Comparison of ENCODE assay signal across 18 mouse cellular contexts in genomic region chr8:12324561-12324960, GRCm38 (mm10). TPM values are rescaled to one million over a fixed set of nuclear protein-coding genes. Genes with fewer than 3 reads are reported as not detected.
DNase-seq lines count a peak whose midpoint lies in the region; ATAC-seq and TF ChIP-seq lines count a peak whose summit lies in the region.
"Had no signal": no experiment of that assay in that cellular context is flagged by ENCODE, and none has a peak within 500 bp of the region (broad histone marks: within the 10 kb centered on the region; RNA-seq: fewer than 3 reads in every experiment).

No protein-coding gene starts in this region.

- WGBS in embryonic facial prominence, embryonic 11.5 days: 27% methylated on average over 10 of the region's 10 CpGs
- 25% methylated on average over 10 of the region's 10 CpGs for WGBS in embryonic facial prominence, embryonic 10.5 days
- WGBS in midbrain, embryonic 12.5 days: 19% methylated on average over 10 of the region's 10 CpGs
- 23% methylated on average over 10 of the region's 10 CpGs for WGBS in midbrain, postnatal 0 days
- WGBS in hindbrain, embryonic 15.5 days: 22% methylated on average over 10 of the region's 10 CpGs

- no peak for TF ChIP-seq CTCF in midbrain, postnatal 0 days (IDR thresholded peaks at IDR 0.05)

- peaks cover 8% of the 10 kb centered on the region for H3K27me3 ChIP-seq in embryonic facial prominence, embryonic 11.5 days (ENCODE audit: control insufficient read depth, insufficient read depth, low read length)
- H3K27me3 ChIP-seq in embryonic facial prominence, embryonic 10.5 days (replicated peaks; ENCODE audit: low read depth, poor library complexity, severe bottlenecking): peaks cover 98% of the 10 kb centered on the region
- peaks cover 93% of the 10 kb centered on the region for H3K27me3 ChIP-seq in midbrain, embryonic 12.5 days
- 0 out of 2 replicates have a peak, but pooled peaks cover 20% of the 10 kb centered on the region for H3K27me3 ChIP-seq in midbrain, postnatal 0 days (ENCODE audit: insufficient read depth, low read length)
- peaks cover 41% of the 10 kb centered on the region for H3K27me3 ChIP-seq in hindbrain, embryonic 15.5 days

- no peak for ATAC-seq in embryonic facial prominence, embryonic 11.5 days (replicated peaks; ENCODE audit: insufficient number of reproducible peaks, low FRiP score, low TSS enrichment, low read depth)
- ATAC-seq in midbrain, embryonic 12.5 days (ENCODE audit: low FRiP score, low read depth): no peak
- ATAC-seq in midbrain, postnatal 0 days (ENCODE audit: low FRiP score): no peak
- no peak for ATAC-seq in hindbrain, embryonic 15.5 days (ENCODE audit: low FRiP score, low read depth)

- H3K4me2 ChIP-seq in embryonic facial prominence, embryonic 11.5 days (ENCODE audit: low read depth, low read length): no peak overlapping the region
- H3K4me2 ChIP-seq in midbrain, embryonic 12.5 days (replicated peaks): peak overlapping the region; percentile 31
- H3K4me2 ChIP-seq in midbrain, postnatal 0 days (ENCODE audit: low read depth, low read length, poor library complexity, severe bottlenecking): no peak overlapping the region
- peak overlapping the region; percentile 30 for H3K4me2 ChIP-seq in hindbrain, embryonic 15.5 days

- no peak overlapping the region for H3K9ac ChIP-seq in embryonic facial prominence, embryonic 11.5 days (replicated peaks; ENCODE audit: low read length)
- no peak overlapping the region for H3K9ac ChIP-seq in midbrain, embryonic 12.5 days (replicated peaks)
- H3K9ac ChIP-seq in midbrain, postnatal 0 days (replicated peaks; ENCODE audit: low read length, poor library complexity, severe bottlenecking): no peak overlapping the region
- no peak overlapping the region for H3K9ac ChIP-seq in hindbrain, embryonic 15.5 days

- peak; percentile 14 for DNase-seq in embryonic facial prominence, embryonic 11.5 days (ENCODE audit: low spot score)
- DNase-seq in embryonic facial prominence, embryonic 10.5 days (ENCODE audit: low spot score): no peak
- no peak for DNase-seq in midbrain, postnatal 0 days (ENCODE audit: low spot score)
- DNase-seq in thymus, postnatal 0 days (ENCODE audit: low spot score): no peak
- no peak for DNase-seq in layer of hippocampus, adult 9-11 months
- no peak for DNase-seq in layer of hippocampus, adult 9-10 months (ENCODE audit: low spot score)
- DNase-seq: cerebellum, adult 2 months; lung, adult 2 months; thymus, adult 18-20 months had no signal

- H3K4me3 ChIP-seq in embryonic facial prominence, embryonic 11.5 days (ENCODE audit: low read depth, low read length): no peak overlapping the region
- no peak overlapping the region for H3K4me3 ChIP-seq in embryonic facial prominence, embryonic 10.5 days
- no peak overlapping the region for H3K4me3 ChIP-seq in midbrain, embryonic 12.5 days
- no peak overlapping the region for H3K4me3 ChIP-seq in midbrain, postnatal 0 days (ENCODE audit: low read depth, low read length)
- peak overlapping the region; percentile 10; the same call in 1 of the 2 replicates for H3K4me3 ChIP-seq in hindbrain, embryonic 15.5 days

- no peaks in the 10 kb centered on the region for H3K9me3 ChIP-seq in embryonic facial prominence, embryonic 11.5 days (replicated peaks; ENCODE audit: control insufficient read depth, low read length)
- no peaks in the 10 kb centered on the region for H3K9me3 ChIP-seq in embryonic facial prominence, embryonic 10.5 days
- no peaks in the 10 kb centered on the region for H3K9me3 ChIP-seq in midbrain, embryonic 12.5 days
- no peaks in the 10 kb centered on the region for H3K9me3 ChIP-seq in midbrain, postnatal 0 days (ENCODE audit: low read length)
- no peaks in the 10 kb centered on the region for H3K9me3 ChIP-seq in hindbrain, embryonic 15.5 days

- no peaks in the 10 kb centered on the region for H3K36me3 ChIP-seq in embryonic facial prominence, embryonic 11.5 days (replicated peaks; ENCODE audit: control insufficient read depth, insufficient read depth, low read depth, low read length)
- no peaks in the 10 kb centered on the region for H3K36me3 ChIP-seq in embryonic facial prominence, embryonic 10.5 days (replicated peaks)
- no peaks in the 10 kb centered on the region for H3K36me3 ChIP-seq in midbrain, embryonic 12.5 days
- H3K36me3 ChIP-seq in midbrain, postnatal 0 days (ENCODE audit: insufficient read depth, low read length): no peaks in the 10 kb centered on the region
- H3K36me3 ChIP-seq in hindbrain, embryonic 15.5 days: no peaks in the 10 kb centered on the region

- H3K4me1 ChIP-seq in embryonic facial prominence, embryonic 11.5 days (ENCODE audit: control insufficient read depth, insufficient read depth, low read length): peaks cover 5% of the 10 kb centered on the region; the same call in 1 of the 2 replicates
- H3K4me1 ChIP-seq in embryonic facial prominence, embryonic 10.5 days: peaks cover 47% of the 10 kb centered on the region
- peaks cover 80% of the 10 kb centered on the region for H3K4me1 ChIP-seq in midbrain, embryonic 12.5 days
- H3K4me1 ChIP-seq in midbrain, postnatal 0 days (ENCODE audit: insufficient read depth, low read length): peaks cover 8% of the 10 kb centered on the region; the same call in 1 of the 2 replicates
- peaks cover 60% of the 10 kb centered on the region for H3K4me1 ChIP-seq in hindbrain, embryonic 15.5 days (replicated peaks)

- H3K27ac ChIP-seq in embryonic facial prominence, embryonic 11.5 days (replicated peaks; ENCODE audit: low read depth, low read length): no peak overlapping the region
- no peak overlapping the region for H3K27ac ChIP-seq in embryonic facial prominence, embryonic 10.5 days (replicated peaks)
- no peak overlapping the region for H3K27ac ChIP-seq in midbrain, embryonic 12.5 days (replicated peaks)
- no peak overlapping the region; the same call in 1 of the 2 replicates for H3K27ac ChIP-seq in midbrain, postnatal 0 days (ENCODE audit: low read depth, low read length)
- H3K27ac ChIP-seq in hindbrain, embryonic 15.5 days (replicated peaks): peak overlapping the region; percentile 49; the same call in 1 of the 2 replicates

RNA-seq across cellular contexts. Expression of gene A230072I06Rik, which starts 45.9 kb away (rescaled TPM):
- not detected in 2 replicates for polyA plus RNA-seq in embryonic facial prominence, embryonic 11.5 days (2014; fragmentation: Nextera tagmentation; extraction: Ambion mirVana)
- polyA plus RNA-seq in embryonic facial prominence, embryonic 10.5 days (2016; fragmentation: Nextera tagmentation; extraction: Ambion mirVana): not detected in 2 replicates
- polyA plus RNA-seq in midbrain, embryonic 12.5 days (2016; fragmentation: Nextera tagmentation; extraction: Ambion mirVana): 0.22 TPM in 1 of 2 replicates, not detected in the other
- 0.24 TPM in 1 of 2 replicates, not detected in the other for total RNA-seq in midbrain, postnatal 0 days (2014; rRNA removed)
- polyA plus RNA-seq in midbrain, postnatal 0 days (2015; fragmentation: Nextera tagmentation; extraction: Ambion mirVana): not detected in 2 replicates
- polyA plus RNA-seq in hindbrain, embryonic 15.5 days (2015; fragmentation: Nextera tagmentation; extraction: Ambion mirVana): 0.10 and 0.20 TPM in 2 replicates
- not detected in 2 replicates for polyA plus RNA-seq in thymus, postnatal 0 days (2015; fragmentation: Nextera tagmentation; extraction: Ambion mirVana)
- total RNA-seq: adrenal gland, postnatal 10 days; gastrocnemius, postnatal 4 days; layer of hippocampus, adult 18-20 months; liver, adult 2 months had no signal
- polyA plus RNA-seq: cerebellum, adult 2 months; heart, postnatal 0 days; intestine, embryonic 14.5 days; kidney, embryonic 14.5 days; liver, adult 2 months; lung, adult 2 months had no signal

Comparison
In these comparisons a context has a peak if more than half of its experiments do, and no peak if none do; other contexts are left out.
1. H3K4me2 ChIP-seq: peak in midbrain, embryonic 12.5 days (single experiment) and hindbrain, embryonic 15.5 days (single experiment); none in embryonic facial prominence, embryonic 11.5 days (single experiment) and midbrain, postnatal 0 days (single experiment).